Mouse (Mus musculus): ENCODE data around the gene Kansl1.

Gene Kansl1

DNA sequence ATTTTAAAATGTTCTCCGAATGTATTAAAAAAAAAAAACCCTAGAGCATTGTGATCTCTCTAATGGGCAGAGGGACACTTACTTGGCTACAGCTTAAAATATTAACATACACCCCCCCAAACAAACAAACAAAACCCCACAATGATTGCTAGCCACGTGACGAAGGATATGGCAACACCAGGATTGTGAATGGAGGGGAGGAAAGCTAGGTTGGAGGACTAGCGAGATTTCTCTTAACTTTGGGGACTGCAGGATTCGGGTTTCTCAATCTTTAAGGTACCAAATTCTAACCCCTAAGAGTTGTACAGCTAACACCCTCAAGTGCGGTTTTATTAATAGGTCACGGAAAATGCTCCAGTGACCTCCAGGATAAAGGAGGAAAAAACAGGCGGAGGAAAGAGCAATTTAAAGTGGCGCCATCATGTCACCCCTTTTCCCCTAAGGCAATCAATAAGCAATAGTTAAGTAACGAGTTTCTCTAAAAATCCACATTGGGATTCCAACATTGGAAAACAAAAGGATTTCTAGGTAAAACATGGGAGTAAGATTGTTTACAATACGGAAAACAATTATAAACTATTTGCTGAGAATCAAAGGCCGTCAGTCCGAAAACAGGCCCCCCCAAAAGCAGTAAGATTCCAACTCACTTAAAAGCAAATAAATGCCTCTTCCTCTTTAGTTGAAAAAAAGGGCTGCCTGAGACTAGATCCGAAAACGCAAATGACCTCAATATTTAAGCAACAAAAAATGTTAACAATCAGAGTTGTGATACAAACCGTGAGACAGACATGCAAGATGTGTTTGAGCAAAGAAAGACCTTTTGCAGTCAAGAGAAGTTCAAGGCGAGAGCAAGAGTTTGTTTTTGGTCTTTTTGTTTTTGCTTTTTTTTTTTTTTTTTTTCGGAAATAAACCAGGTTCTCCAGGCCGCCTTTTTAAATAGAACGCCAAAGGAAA lies 27.9 kb downstream of the Kansl1 start:
- DNase-seq (ENCODE audit: extremely low read depth, low read depth, low spot score) = no peak

DNA sequence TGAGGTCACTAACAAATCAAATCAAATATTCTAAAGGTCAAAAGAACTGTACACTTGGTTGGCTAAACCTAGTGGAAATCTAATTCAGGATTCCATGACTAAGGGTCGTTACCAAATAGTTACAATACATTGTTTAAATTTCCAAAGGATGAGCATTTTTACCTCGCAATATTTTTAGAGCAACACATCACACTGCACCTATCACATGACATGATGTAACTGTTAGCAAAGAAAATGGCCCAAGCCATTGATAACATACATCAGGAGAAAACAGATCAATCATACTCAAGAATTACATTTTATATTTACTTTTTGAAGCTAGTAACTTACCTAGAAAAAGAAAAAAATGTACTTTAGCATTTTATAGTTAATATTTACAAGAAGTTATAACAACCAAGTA lies 29.0 kb downstream of the Kansl1 start:
- no peak for DNase-seq (ENCODE audit: extremely low read depth, low read depth, low spot score)

DNA sequence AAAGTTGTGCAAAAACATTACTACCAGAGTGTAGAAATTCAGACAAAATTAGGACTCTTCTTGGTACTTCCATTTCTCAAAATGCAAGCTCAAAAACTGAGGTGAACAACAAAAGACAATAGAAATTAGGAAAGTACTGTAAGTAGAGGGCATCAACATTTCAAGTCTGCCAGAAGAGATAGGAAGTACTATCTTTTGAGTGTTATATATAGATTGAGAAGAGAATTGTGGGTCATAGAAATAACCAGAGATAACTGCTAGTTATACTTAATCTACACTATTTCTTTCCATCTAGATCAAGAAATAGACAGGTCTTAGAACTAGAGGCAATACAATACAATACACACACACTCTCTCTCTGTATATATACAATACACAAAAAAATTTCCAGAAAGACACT lies 30.2 kb downstream of the Kansl1 start:
- DNase-seq (ENCODE audit: extremely low read depth, low read depth, low spot score) = no peak

DNA sequence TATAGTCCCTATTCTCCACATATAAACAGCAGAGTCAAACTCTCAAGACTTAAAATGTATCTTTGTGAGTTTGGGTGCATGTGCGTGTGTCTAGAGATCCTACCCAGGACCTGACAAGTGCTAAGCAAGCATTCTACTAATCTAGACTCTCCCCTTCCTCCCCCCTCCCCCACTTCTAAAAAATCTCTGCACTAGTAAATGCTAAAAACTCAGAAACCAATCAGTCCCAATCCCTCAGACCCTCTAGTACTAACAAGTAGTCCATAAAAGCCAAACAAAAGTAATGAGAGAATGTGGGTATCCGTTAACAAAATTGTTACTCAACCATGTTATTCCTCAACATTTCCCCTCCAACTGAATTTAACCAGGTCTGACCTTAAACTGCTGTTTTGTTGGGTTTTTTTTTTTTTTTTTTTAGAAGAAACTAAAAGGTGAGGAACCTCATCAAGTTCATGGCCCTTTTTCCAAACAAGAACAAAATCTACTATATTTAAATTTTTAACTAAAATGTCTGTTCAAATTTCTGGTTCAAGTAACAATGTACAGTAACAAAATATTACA lies 32.2 kb downstream of the Kansl1 start:
- DNase-seq (ENCODE audit: extremely low read depth, low read depth, low spot score) = no peak

DNA sequence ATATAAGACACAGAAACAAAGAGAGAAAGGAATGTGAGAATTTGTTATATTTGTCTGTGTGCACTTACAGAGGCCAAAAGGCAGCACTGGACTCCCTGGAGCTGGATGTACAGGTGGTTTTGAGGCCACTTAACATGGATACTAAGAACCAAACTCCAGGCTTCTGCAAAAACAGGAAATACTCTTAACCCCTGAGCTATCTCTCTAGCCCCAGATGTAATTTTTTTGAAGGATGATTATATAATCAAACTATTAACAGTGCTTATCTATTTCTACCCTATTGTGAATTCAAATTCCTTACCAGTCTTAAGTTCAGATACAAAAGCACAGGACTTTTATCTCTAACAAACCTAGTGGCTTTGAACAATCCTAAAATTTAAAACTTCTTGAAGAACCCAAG lies 32.9 kb downstream of the Kansl1 start:
- DNase-seq (ENCODE audit: extremely low read depth, low read depth, low spot score) = no peak

- DNase-seq (ENCODE audit: extremely low read depth, low read depth, low spot score) = no peak
Observed at GRCm38 (mm10) chr11:104435141-104435540, 33.5 kb downstream of the Kansl1 start.

DNA sequence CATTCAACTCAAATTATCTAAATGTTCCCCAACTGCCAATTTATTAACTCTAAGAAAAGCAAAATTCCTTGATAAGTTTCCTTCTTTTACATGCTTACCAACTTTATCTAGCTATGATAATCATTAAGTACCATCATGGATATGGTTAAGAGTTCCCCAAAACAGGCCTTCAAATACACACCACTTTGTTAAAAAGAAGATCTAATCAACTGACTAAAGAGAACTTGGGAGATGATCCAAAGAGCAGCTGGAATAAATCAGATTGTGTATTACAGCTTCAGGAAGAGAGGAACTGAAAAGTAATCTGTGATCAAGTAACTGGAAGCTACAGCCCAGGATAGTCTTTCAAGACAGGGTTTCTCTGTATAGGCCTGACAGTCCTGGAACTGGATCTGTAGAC lies 36.4 kb downstream of the Kansl1 start:
- DNase-seq (ENCODE audit: extremely low read depth, low read depth, low spot score) = no peak

DNA sequence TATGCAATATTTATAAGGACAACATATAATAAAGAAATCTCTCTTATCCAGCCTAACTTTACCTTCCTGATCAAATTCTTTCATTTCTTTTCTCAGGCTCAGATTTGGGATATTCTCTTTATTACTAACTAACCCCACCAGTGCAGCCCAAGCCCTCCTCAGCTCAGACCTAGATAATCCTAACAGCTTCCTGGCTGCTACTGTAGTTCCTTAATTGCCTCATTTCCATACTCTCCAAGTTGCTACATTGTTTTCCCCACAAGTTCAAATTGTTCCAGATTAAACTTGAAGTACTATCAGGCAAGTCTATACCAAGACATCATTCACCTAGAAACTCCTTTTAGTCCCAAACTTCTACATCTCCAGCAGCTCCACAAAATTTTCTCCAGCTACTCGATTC lies 36.9 kb downstream of the Kansl1 start:
- DNase-seq (ENCODE audit: extremely low read depth, low read depth, low spot score) = no peak

DNA sequence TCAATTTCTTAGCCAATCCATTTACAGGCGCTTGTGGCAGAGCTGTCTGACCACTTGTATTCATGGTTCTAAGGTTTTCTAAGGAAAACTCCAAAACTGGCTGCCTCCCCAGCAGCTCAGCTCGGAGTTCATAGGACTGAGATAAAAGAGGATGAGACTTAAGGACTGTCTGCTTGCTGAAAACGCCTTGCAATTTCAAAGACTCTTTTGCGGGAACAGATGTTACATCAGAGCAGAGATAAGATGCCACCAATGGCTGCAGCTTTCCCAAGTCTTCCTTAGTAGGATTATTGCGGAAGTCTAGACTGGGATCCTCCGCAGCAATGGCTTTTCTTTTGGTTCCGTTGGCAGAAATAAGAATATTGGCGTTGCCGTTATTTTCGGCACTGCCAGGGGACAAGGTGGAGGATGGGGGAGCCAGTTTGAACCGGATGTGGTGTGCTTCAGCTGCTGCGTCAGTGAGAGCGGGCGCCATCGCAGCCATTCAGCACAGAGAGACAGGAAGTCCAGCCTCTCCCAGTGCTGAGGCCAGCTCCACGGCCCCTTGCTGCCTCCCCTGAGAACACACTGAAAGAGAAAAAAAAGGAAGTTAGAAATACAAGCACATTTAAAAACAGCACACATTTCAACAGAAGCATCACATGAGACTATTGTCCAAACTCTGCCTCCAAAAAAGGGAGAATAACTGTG lies 43.8 kb downstream of the Kansl1 start:
- DNase-seq (ENCODE audit: extremely low read depth, low read depth, low spot score) = no peak

- no peak for DNase-seq (ENCODE audit: extremely low read depth, low read depth, low spot score)
Observed at GRCm38 (mm10) chr11:104412254-104412653, 56.4 kb downstream of the Kansl1 start.

DNA sequence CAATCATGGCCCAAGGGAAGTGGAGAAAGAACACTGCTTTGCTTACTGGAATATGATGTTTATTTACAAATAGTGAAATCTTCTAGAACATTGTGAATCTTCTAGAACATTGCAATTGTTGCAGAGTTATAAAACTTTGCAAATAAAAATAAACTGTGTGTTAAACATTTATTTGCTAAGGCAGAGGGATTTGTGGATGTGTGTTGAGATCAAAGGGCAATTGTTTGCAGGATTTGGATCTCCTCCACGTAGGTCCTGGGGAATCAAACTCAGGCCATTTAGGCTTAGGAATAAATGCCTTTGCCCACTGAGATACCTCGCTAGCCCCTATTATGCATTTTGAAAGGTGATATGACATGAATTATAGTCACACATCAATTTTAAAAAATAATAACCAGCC lies 61.3 kb downstream of the Kansl1 start:
- no peak for DNase-seq (ENCODE audit: extremely low read depth, low read depth, low spot score)

DNA sequence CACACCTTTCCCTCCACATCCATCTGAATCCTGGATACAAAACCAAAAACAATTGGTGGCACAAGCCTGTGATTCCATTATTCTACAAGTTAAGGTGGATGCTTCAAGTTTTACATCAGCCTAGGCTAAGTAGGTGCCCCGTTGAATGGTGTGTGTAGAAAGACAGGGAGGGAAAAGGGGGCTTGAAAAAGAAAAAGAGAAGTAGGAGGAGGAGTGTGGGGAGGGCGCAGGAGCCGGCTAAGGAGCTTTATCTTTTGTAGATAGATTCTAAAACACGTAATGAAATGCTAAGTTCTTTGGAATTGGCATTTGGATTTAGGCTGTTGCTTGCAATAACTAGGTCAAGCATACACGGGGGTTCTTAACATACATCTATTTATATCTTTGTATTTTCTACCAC lies 67.7 kb downstream of the Kansl1 start:
- no peak for DNase-seq (ENCODE audit: extremely low read depth, low read depth, low spot score)

DNA sequence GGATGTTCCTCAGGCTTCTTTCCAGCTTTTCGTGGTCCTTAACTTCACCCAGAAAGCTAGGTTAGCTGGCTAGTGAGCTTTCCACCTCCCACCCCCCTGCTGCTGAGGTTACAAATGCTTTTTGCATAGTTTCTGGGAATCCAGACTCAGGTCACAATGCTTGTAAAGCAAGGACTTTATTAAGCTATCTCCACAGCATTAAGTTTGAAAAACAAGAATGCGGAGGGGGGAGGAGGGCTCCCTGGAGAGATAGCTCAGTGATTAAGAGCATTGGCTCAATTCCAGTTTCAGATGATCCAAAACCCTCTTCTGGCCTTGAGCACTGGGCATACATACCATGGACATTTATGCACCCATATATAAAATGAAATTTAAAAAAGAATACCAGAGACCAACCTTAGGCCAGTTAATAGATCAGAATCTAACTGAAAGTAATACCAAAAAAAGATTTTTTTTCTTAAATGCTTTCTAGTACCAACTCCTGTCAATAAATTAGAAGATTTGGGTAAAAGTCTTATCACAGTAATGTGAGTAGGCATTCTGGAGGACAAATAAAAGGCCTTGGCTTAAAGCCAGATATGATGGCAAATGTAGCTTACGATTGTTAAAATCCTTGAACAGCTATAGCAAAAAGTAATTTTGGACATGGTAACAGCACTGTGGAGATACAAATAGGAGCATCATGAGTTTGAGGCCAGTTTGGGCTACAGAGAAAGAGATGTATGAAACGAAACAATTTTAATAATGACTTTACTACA lies 69.0 kb downstream of the Kansl1 start:
- DNase-seq (ENCODE audit: extremely low read depth, low read depth, low spot score) = no peak

GRCm38 (mm10) chr11:104395648-104396047 lies 73.0 kb downstream of the Kansl1 start:
- no peak for DNase-seq (ENCODE audit: extremely low read depth, low read depth, low spot score)

GRCm38 (mm10) chr11:104393196-104393595 lies 75.5 kb downstream of the Kansl1 start:
- DNase-seq (ENCODE audit: extremely low read depth, low read depth, low spot score) = no peak

DNA sequence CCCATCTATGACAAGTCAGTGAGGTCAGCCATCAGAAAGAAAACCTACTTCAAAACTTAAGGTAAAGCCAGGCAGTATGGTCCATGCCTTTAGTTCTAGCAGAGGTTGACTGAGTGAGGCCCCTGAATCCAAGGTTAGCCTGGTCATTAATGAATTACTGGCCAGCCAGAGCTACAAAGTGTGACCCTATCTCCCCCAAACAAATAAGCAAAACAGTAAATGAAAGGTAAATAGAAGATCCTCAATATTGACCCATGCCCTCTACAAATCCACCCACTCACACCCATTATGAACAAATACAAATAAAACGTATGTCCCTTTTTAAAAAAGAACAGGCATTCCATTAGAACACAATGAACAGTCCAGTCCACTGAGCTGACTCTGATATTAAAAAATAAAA lies 76.5 kb downstream of the Kansl1 start:
- no peak for DNase-seq (ENCODE audit: extremely low read depth, low read depth, low spot score)

GRCm38 (mm10) chr11:104387284-104387683 lies 81.4 kb downstream of the Kansl1 start:
- no peak for DNase-seq (ENCODE audit: extremely low read depth, low read depth, low spot score)

GRCm38 (mm10) chr11:104386595-104386994 lies 82.1 kb downstream of the Kansl1 start:
- no peak for DNase-seq (ENCODE audit: extremely low read depth, low read depth, low spot score)

DNA sequence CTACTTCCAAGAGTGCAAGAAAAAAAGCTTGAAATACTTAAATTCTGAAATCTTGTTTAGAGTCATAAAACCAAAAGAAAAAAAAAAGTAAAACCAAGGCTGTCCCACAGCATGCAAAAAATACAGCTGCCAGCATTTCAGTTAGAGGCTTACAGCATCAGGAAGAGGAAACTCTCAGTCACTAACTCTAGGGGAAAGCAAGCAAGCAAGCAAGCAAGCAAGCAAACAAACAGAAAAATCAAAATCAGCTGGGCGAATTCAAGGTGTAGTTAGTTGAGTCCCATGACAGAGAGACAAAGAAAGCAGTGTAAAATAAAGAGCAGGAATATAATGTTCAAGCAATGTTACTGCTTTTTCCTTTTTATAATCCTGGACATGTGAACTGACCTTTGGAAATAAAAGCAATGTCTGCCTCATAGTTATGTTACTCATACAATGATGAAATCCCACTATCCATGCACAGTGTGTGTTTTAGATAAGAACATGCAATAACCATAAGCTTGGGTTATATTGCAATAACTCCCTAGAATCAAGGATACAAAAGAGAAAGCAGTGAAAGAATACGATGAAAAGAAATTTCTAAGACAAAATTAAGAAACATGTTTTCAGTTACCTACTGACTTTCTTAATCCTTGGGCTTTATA lies 85.4 kb downstream of the Kansl1 start:
- no peak for DNase-seq (ENCODE audit: extremely low read depth, low read depth, low spot score)

GRCm38 (mm10) chr11:104381887-104382286 lies 86.8 kb downstream of the Kansl1 start:
- DNase-seq (ENCODE audit: extremely low read depth, low read depth, low spot score) = no peak

DNA sequence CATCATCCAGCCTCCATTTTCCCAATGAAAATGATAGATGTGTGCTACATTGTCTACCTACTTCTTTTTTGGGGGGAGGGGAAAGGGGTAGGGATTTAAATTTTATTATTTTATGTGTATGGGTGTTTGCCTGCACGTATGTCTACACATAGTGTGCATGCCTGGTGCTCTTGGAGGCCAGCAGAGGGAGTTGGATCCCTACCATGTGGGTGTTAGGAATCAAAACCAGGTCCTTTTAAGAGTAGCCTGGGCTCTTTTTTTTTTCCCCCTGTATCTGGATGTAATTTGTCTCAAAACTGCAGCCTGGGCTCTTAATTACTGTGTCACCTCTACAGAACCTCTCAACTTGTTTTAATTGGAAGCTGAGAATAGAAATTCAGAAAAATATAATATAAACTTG lies 89.0 kb downstream of the Kansl1 start:
- DNase-seq (ENCODE audit: extremely low read depth, low read depth, low spot score) = no peak
